Mouse (Mus musculus): ENCODE measurements around the gene Bco2. TPM values are rescaled to one million over a fixed set of nuclear protein-coding genes. Genes with fewer than 3 reads are reported as not detected.

Bco2 gene
- 1 to 10 TPM; 4.1 to 4.8 (median 4.4) TPM for total RNA-seq (2022)

- DNase-seq (ENCODE audit: low spot score in 2 of 2): no peak
Measured at GRCm38 (mm10) chr9:50555094-50555446, at the start of gene Bco2. Gene Bco2 (minus strand): TSS chr9:50555181.

GRCm38 (mm10) chr9:50604338-50604737, 49.4 kb upstream of the Bco2 start:
- DNase-seq (ENCODE audit: low spot score in 2 of 2): no peak

- DNase-seq (ENCODE audit: low spot score in 2 of 2): no peak
Measured at GRCm38 (mm10) chr9:50603998-50604324, 49.0 kb upstream of the Bco2 start.

GRCm38 (mm10) chr9:50603189-50603997, 48.4 kb upstream of the Bco2 start, which contains the start of the genes Sdhd and Timm8b:
Gene Sdhd (minus strand): TSS chr9:50603812.
Gene Timm8b (plus strand): TSS chr9:50603910.
- DNase-seq (ENCODE audit: low spot score in 2 of 2): peak; percentile 85 to 95

GRCm38 (mm10) chr9:50602055-50602845, 47.3 kb upstream of the Bco2 start:
- DNase-seq (ENCODE audit: low spot score in 2 of 2): no peak

GRCm38 (mm10) chr9:50601536-50601935, 46.6 kb upstream of the Bco2 start:
- no peak for DNase-seq (ENCODE audit: low spot score in 2 of 2)

- DNase-seq (ENCODE audit: low spot score in 2 of 2): no peak
Measured at GRCm38 (mm10) chr9:50596973-50597372, 42.0 kb upstream of the Bco2 start.

GRCm38 (mm10) chr9:50594794-50595417, 39.9 kb upstream of the Bco2 start:
- DNase-seq (ENCODE audit: low spot score in 2 of 2): no peak

GRCm38 (mm10) chr9:50593544-50593943, 38.6 kb upstream of the Bco2 start:
- DNase-seq (ENCODE audit: low spot score in 2 of 2): no peak

GRCm38 (mm10) chr9:50592955-50593354, 38.0 kb upstream of the Bco2 start:
- no peak for DNase-seq (ENCODE audit: low spot score in 2 of 2)

- no peak for DNase-seq (ENCODE audit: low spot score in 2 of 2)
Measured at GRCm38 (mm10) chr9:50590856-50591518, 36.0 kb upstream of the Bco2 start.

GRCm38 (mm10) chr9:50586955-50587354, 32.0 kb upstream of the Bco2 start:
- no peak for DNase-seq (ENCODE audit: low spot score in 2 of 2)

GRCm38 (mm10) chr9:50585145-50585818, 30.3 kb upstream of the Bco2 start:
- DNase-seq (ENCODE audit: low spot score in 2 of 2): no peak

- DNase-seq (ENCODE audit: low spot score in 2 of 2): no peak
Measured at GRCm38 (mm10) chr9:50580370-50580769, 25.4 kb upstream of the Bco2 start.

GRCm38 (mm10) chr9:50569599-50570525, 14.9 kb upstream of the Bco2 start:
- DNase-seq (ENCODE audit: low spot score in 2 of 2): no peak

GRCm38 (mm10) chr9:50567881-50568280, 12.9 kb upstream of the Bco2 start:
- DNase-seq (ENCODE audit: low spot score in 2 of 2): no peak

- no peak for DNase-seq (ENCODE audit: low spot score in 2 of 2)
Measured at GRCm38 (mm10) chr9:50567372-50567771, 12.4 kb upstream of the Bco2 start.

- DNase-seq (ENCODE audit: low spot score in 2 of 2): no peak
Measured at GRCm38 (mm10) chr9:50565940-50566339, 11.0 kb upstream of the Bco2 start.

GRCm38 (mm10) chr9:50565173-50565572, 10.2 kb upstream of the Bco2 start:
- no peak for DNase-seq (ENCODE audit: low spot score in 2 of 2)

- no peak for DNase-seq (ENCODE audit: low spot score in 2 of 2)
Measured at GRCm38 (mm10) chr9:50561918-50562360, 7.0 kb upstream of the Bco2 start.
